Mouse (Mus musculus) hindbrain, postnatal 0 days (tissue): ENCODE measurements around the gene Acap2. TPM values are rescaled to one million over a fixed set of nuclear protein-coding genes. Genes with fewer than 3 reads are reported as not detected.

ENCODE experiments used
- ATAC-seq: fragments of 200-750 bp; cut with Nextera tagmentation; 2 replicates; pipeline ENCODE4 v1.8.0; 2017; ENCODE audit warnings: mild to moderate bottlenecking, moderate TSS enrichment, moderate library complexity
- DNase-seq: peaks from one replicate; pipeline ENCODE4 v3.0.0-alpha.2; 2015; ENCODE audit warnings: low spot score
- H3K27ac ChIP-seq: fragments of 300-500 bp; sonication (generic); 2 replicates; pipeline ENCODE4 v1.5.1; 2014; ENCODE audit warnings: mild to moderate bottlenecking
- H3K27me3 ChIP-seq: fragments of 300-500 bp; sonication (generic); 2 replicates; pipeline ENCODE4 v1.6.1; 2014; ENCODE audit warnings: low read length, mixed read lengths; ENCODE audit not compliant: insufficient read depth
- H3K36me3 ChIP-seq: fragments of 300-500 bp; sonication (generic); 2 replicates; pipeline ENCODE4 v1.6.1; 2014; ENCODE audit warnings: low read length, mixed read lengths; ENCODE audit not compliant: insufficient read depth
- H3K4me1 ChIP-seq: fragments of 300-500 bp; sonication (generic); 2 replicates; pipeline ENCODE4 v1.6.1; 2014; ENCODE audit warnings: antibody characterized with exemption, low read length, mixed read lengths; ENCODE audit not compliant: insufficient read depth
- H3K4me2 ChIP-seq: fragments of 300-500 bp; sonication (generic); 2 replicates; pipeline ENCODE4 v1.6.1; 2014; ENCODE audit warnings: low read depth, mild to moderate bottlenecking, low read length, moderate library complexity, mixed read lengths
- H3K4me3 ChIP-seq: fragments of 300-500 bp; sonication (generic); 2 replicates; pipeline ENCODE4 v1.5.1; 2014; ENCODE audit warnings: low read length
- H3K9ac ChIP-seq: fragments of 300-500 bp; sonication (generic); replicated peaks from 2 replicates; pipeline ENCODE4 v1.6.1; 2014; ENCODE audit warnings: mild to moderate bottlenecking, low read length, moderate library complexity, mixed read lengths
- H3K9me3 ChIP-seq: fragments of 300-500 bp; sonication (generic); 2 replicates; pipeline ENCODE4 v1.6.1; 2016; ENCODE audit warnings: low read length, mixed read lengths
- CTCF ChIP-seq: IDR thresholded peaks from 2 replicates; pipeline ENCODE4 v1.5.1; 2016; ENCODE audit warnings: antibody characterized with exemption, control low read depth, low read depth
- WGBS: fragments of 180-500 bp; shearing (Covaris S2); extraction: QIAGEN DNeasy Blood & Tissue Kit; methylation state at CpG from one replicate; pipeline ENCODE4 v1.1.7; 2014; 5-methylcytosine and 5-hydroxymethylcytosine counted together
- polyA plus RNA-seq: library from polyadenylated mRNA; unstranded; fragments of >200 nt; fragmentation: Nextera tagmentation; extraction: Ambion mirVana; gene quantifications from 2 replicates; pipeline ENCODE4 v1.2.1, GENCODE M21; 2015
- total RNA-seq: library from RNA; depleted of rRNA; stranded (reverse); fragments of >200 nt; gene quantifications from 2 replicates; pipeline ENCODE4 v1.2.3, GENCODE M21; 2014

Acap2 gene
- total and polyA plus RNA-seq, 2 experiments from 2014 or later = 12.3 to 22.3 TPM

GRCm38 (mm10) chr16:31141916-31142315 is 59.1 kb downstream of the Acap2 start:
- Histone ChIP-seq H3K36me3 (no peaks in the 10 kb centered on the region; the same call in 1 of the 2 replicates), H3K4me1 (no peaks in the 10 kb centered on the region), H3K4me3 (no peak overlapping the region), H3K4me2 (no peak overlapping the region), H3K9me3 (no peaks in the 10 kb centered on the region), H3K9ac (no peak overlapping the region), H3K27me3 (no peaks in the 10 kb centered on the region), H3K27ac (0 out of 2 replicates have a peak overlapping the region, but pooled peaks have one; percentile 7)
- WGBS = 53% methylated on average over 6 of the region's 6 CpGs
- TF ChIP-seq CTCF = no peak
- ATAC-seq = no peak
- no peak for DNase-seq

- DNase-seq (peak; percentile 16), ATAC-seq (0 out of 2 replicates have a peak, but pooled peaks have one; percentile 43)
- no peak overlapping the region; the same call in 1 of the 2 replicates for H3K27ac ChIP-seq
- H3K9ac ChIP-seq = no peak overlapping the region
- peaks cover 4% of the 10 kb centered on the region; the same call in 1 of the 2 replicates for H3K36me3 ChIP-seq
- no peak overlapping the region for H3K4me2 ChIP-seq
- H3K4me1 ChIP-seq = no peaks in the 10 kb centered on the region
- no peaks in the 10 kb centered on the region for H3K27me3 ChIP-seq
- no peak for TF ChIP-seq CTCF
- no peak overlapping the region for H3K4me3 ChIP-seq
- whole genome bisulfite sequencing = 70% methylated on average over 13 of the region's 13 CpGs
- H3K9me3 ChIP-seq = no peaks in the 10 kb centered on the region
Measured at GRCm38 (mm10) chr16:31136616-31137253, 64.3 kb downstream of the Acap2 start.

DNA sequence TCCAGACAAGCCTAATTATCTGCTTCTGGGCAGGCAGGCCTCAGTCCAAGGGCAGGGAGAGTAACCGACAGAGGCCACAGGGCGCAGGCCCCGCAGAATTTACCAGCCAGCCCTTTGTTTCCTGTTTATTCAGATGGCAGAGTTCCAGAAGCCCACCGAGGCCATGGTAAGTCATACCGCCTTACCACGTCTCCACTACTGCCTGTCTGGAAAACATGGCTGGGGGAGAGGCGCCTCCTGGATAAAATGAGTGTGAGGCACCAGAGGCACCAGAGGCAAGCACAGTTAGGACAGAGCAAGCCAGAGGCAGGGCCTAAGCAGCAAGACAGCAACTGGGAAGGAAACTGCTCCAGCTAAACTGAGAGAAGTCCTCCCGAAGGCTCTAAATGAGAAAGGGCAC is 65.5 kb downstream of the Acap2 start:
- peaks cover 4% of the 10 kb centered on the region; the same call in 1 of the 2 replicates for H3K36me3 ChIP-seq
- ATAC-seq = no peak
- 49% methylated on average over 8 of the region's 8 CpGs for WGBS
- H3K27me3 ChIP-seq = no peaks in the 10 kb centered on the region
- H3K27ac ChIP-seq = no peak overlapping the region
- no peaks in the 10 kb centered on the region for H3K4me1 ChIP-seq
- no peak overlapping the region for H3K4me3 ChIP-seq
- H3K4me2 ChIP-seq = no peak overlapping the region
- no peak for TF ChIP-seq CTCF
- no peaks in the 10 kb centered on the region for H3K9me3 ChIP-seq
- DNase-seq = peak; percentile 15
- H3K9ac ChIP-seq = no peak overlapping the region

DNA sequence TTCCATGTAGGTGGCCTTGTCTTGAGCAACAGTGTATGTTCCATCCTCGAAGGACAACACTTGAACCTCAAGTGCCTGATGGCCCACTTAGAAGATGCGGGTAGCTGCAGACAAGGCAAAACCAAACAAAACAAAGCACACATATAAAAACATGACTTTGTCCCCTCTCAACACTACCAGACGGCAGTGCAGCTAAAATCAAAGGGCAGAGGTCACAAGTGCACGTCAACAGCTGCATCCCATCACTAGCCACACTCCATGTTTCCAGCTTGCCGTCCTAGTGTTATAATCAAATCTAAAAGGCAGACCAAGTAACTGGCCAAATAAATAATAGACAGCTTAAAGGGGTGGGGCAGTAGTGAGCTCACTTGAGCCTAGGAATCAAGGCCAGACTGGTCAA is 69.5 kb downstream of the Acap2 start:
- H3K4me3 ChIP-seq = no peak overlapping the region
- H3K27me3 ChIP-seq = no peaks in the 10 kb centered on the region
- no peak for TF ChIP-seq CTCF
- 74% methylated on average over 5 of the region's 5 CpGs for WGBS
- H3K4me1 ChIP-seq = no peaks in the 10 kb centered on the region
- H3K4me2 ChIP-seq = no peak overlapping the region
- ATAC-seq (no peak), DNase-seq (no peak)
- no peak overlapping the region for H3K9ac ChIP-seq
- H3K27ac ChIP-seq = no peak overlapping the region
- H3K9me3 ChIP-seq = no peaks in the 10 kb centered on the region
- H3K36me3 ChIP-seq = peaks cover 13% of the 10 kb centered on the region; the same call in 1 of the 2 replicates

DNA sequence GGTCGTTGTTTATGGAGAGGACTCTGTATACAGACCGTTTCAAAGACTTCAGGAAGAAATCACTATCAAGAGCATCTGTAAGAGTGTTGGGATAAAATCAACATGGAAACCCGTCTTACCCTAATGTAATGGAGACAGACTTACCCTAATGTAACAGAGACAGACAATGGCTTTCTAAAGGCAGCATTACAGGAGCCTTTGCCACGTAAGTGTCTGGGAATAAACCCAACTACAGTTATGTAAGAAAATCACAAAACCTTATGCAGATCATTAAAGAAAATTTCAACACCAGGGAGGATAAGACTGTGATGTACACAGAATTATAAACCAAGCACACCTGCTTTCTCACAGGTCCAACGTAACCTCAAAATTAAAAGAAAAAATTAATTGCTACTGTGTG is 72.9 kb downstream of the Acap2 start:
- Histone ChIP-seq H3K9ac (no peak overlapping the region), H3K27ac (no peak overlapping the region), H3K4me3 (no peak overlapping the region), H3K36me3 (peaks cover 8% of the 10 kb centered on the region; the same call in 1 of the 2 replicates), H3K4me1 (no peaks in the 10 kb centered on the region), H3K27me3 (no peaks in the 10 kb centered on the region), H3K9me3 (no peaks in the 10 kb centered on the region), H3K4me2 (no peak overlapping the region)
- ATAC-seq (no peak), DNase-seq (no peak)
- no peak for TF ChIP-seq CTCF
- 89% methylated on average over 5 of the region's 5 CpGs for WGBS

DNA sequence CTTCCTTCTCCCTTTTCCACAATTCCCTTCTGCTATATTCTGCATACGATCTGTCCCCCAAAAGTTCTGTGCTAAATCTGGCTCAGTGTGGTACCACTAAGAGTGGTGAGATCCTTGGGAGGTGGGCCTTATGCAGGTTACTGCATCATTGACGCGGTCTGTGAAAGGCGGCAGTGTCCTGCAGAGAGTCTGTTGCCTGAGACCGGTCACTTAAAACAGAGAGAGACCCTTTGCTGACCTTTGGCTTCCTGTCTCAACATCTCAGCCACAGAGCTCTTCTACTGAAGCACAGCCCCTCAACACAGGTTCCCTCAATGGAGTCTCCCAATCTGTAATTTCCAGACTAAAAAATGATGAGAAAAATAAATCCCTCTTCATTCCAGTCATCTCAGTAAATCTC is 76.1 kb downstream of the Acap2 start:
- H3K4me3 ChIP-seq = no peak overlapping the region
- no peak for DNase-seq
- peaks cover 8% of the 10 kb centered on the region; the same call in 1 of the 2 replicates for H3K36me3 ChIP-seq
- no peak overlapping the region for H3K27ac ChIP-seq
- TF ChIP-seq CTCF = no peak
- H3K4me2 ChIP-seq = no peak overlapping the region
- H3K9me3 ChIP-seq = no peaks in the 10 kb centered on the region
- ATAC-seq = no peak
- no peak overlapping the region for H3K9ac ChIP-seq
- WGBS = 55% methylated on average over 5 of the region's 5 CpGs
- no peaks in the 10 kb centered on the region for H3K27me3 ChIP-seq
- no peaks in the 10 kb centered on the region for H3K4me1 ChIP-seq

- 96% methylated on average over 6 of the region's 6 CpGs for WGBS
- Histone ChIP-seq H3K9me3 (no peaks in the 10 kb centered on the region), H3K9ac (no peak overlapping the region)
Measured at GRCm38 (mm10) chr16:31121612-31122011, 79.4 kb downstream of the Acap2 start.

More at GRCm38 (mm10) chr16:31121612-31122011, 79.4 kb downstream of the Acap2 start:
- Histone ChIP-seq H3K36me3 (no peaks in the 10 kb centered on the region; the same call in 1 of the 2 replicates), H3K4me1 (no peaks in the 10 kb centered on the region), H3K4me3 (no peak overlapping the region), H3K4me2 (no peak overlapping the region), H3K27ac (no peak overlapping the region), H3K27me3 (no peaks in the 10 kb centered on the region)
- ATAC-seq (no peak), DNase-seq (no peak)
- TF ChIP-seq CTCF = no peak
